Mouse (Mus musculus) G1E (cell line): ENCODE data around the gene L3mbtl2. TPM values are rescaled to one million over a fixed set of nuclear protein-coding genes. Genes with fewer than 3 reads are reported as not detected.

Experiments used
- ATAC-seq: 2 replicates; pipeline ENCODE4 v1.8.0; 2016; ENCODE audit warnings: mild to moderate bottlenecking; ENCODE audit not compliant: insufficient number of reproducible peaks, poor library complexity, low FRiP score, severe bottlenecking; ENCODE audit errors: extremely low read depth
- DNase-seq: peaks from one replicate; pipeline ENCODE4 v3.0.0; 2012; ENCODE audit warnings: low spot score
- H3K27me3 ChIP-seq: 2 replicates; pipeline ENCODE4 v1.6.1; 2012; ENCODE audit warnings: mild to moderate bottlenecking, low read length, inconsistent platforms; ENCODE audit not compliant: insufficient read depth
- H3K36me3 ChIP-seq: replicated peaks from 2 replicates; pipeline ENCODE3; 2012; ENCODE audit warnings: mild to moderate bottlenecking, inconsistent platforms
- H3K4me1 ChIP-seq: 2 replicates; pipeline ENCODE4 v1.6.1; 2012; ENCODE audit warnings: low read depth, low read length, inconsistent platforms, mixed read lengths; ENCODE audit not compliant: insufficient read depth
- H3K4me3 ChIP-seq: 2 replicates; pipeline ENCODE4 v1.5.1; 2012; ENCODE audit warnings: low read depth, mild to moderate bottlenecking, inconsistent platforms, low read length, moderate library complexity, mixed read lengths
- H3K9me3 ChIP-seq: replicated peaks from 2 replicates; pipeline ENCODE4 v1.6.1; 2012; ENCODE audit warnings: inconsistent platforms
- CTCF ChIP-seq: IDR thresholded peaks from 2 replicates; pipeline ENCODE4 v1.5.1; 2012; ENCODE audit warnings: low read depth, low read length, inconsistent platforms, mixed read lengths
- GATA1 ChIP-seq: IDR thresholded peaks from 2 replicates; pipeline ENCODE4 v1.6.1; 2012; ENCODE audit warnings: borderline replicate concordance, low read length, inconsistent platforms, mixed read lengths
- GATA2 ChIP-seq: IDR thresholded peaks from 2 replicates; pipeline ENCODE4 v1.6.1; 2012; ENCODE audit warnings: low read depth, low read length, inconsistent platforms, borderline replicate concordance
- POLR2AphosphoS5 ChIP-seq: IDR thresholded peaks from 2 replicates; pipeline ENCODE4 v1.6.1; 2012; ENCODE audit warnings: low read depth, low read length, inconsistent platforms; ENCODE audit not compliant: insufficient replicate concordance
- TAL1 ChIP-seq: conservative IDR thresholded peaks from 2 replicates; pipeline ENCODE4 v1.6.1; 2012; ENCODE audit warnings: low read depth, low read length, inconsistent platforms, mixed read lengths
- polyA plus RNA-seq: library from polyadenylated mRNA; stranded (reverse); fragments of >175 nt; gene quantifications from 2 replicates; pipeline ENCODE4 v1.2.3, GENCODE M21; 2012
- total RNA-seq, 2 experiments: library from RNA; stranded (forward) in 1 of 2; stranded (reverse) in 1 of 2; fragments of 200-1000 nt in 1 of 2; fragments of >200 nt in 1 of 2; fragmentation: Nextera tagmentation in 1 of 2; gene quantifications; 2 replicates each; pipeline ENCODE4 v1.2.3; 2014 to 2017

Gene L3mbtl2
- total and polyA plus RNA-seq, 3 experiments, result 21.8 to 82.0 (median 36.5) TPM

- no peaks in the 10 kb centered on the region for H3K27me3 ChIP-seq
- H3K4me1 ChIP-seq, result peaks cover 25% of the 10 kb centered on the region
- TF ChIP-seq TAL1, result no peak
- TF ChIP-seq CTCF, result no peak
- TF ChIP-seq POLR2AphosphoS5, result no peak
- no peak for TF ChIP-seq GATA2
- no peak for TF ChIP-seq GATA1
- no peak for DNase-seq
- peaks cover 49% of the 10 kb centered on the region for H3K36me3 ChIP-seq
- H3K9me3 ChIP-seq, result no peaks in the 10 kb centered on the region
- no peak for ATAC-seq
- no peak overlapping the region for H3K4me3 ChIP-seq
Measured at GRCm38 (mm10) chr15:81666957-81667356, 3.3 kb downstream of the L3mbtl2 start.

- TF ChIP-seq GATA2 (no peak), CTCF (no peak)
- Histone ChIP-seq H3K4me1 (peaks cover 17% of the 10 kb centered on the region), H3K36me3 (peaks cover 77% of the 10 kb centered on the region), H3K27me3 (no peaks in the 10 kb centered on the region), H3K4me3 (no peak overlapping the region), H3K9me3 (no peaks in the 10 kb centered on the region)
- DNase-seq (peak; percentile 46), ATAC-seq (no peak)
Measured at GRCm38 (mm10) chr15:81670231-81670640, 6.5 kb downstream of the L3mbtl2 start.

GRCm38 (mm10) chr15:81676637-81677036 lies 12.9 kb downstream of the L3mbtl2 start:
- Histone ChIP-seq H3K9me3 (no peaks in the 10 kb centered on the region), H3K4me3 (no peak overlapping the region), H3K36me3 (peaks cover 92% of the 10 kb centered on the region), H3K27me3 (no peaks in the 10 kb centered on the region), H3K4me1 (peaks cover 3% of the 10 kb centered on the region; the same call in 1 of the 2 replicates)
- TF ChIP-seq TAL1 (no peak), GATA1 (no peak), POLR2AphosphoS5 (no peak), GATA2 (no peak), CTCF (no peak)
- ATAC-seq (no peak), DNase-seq (no peak)

- H3K9me3 ChIP-seq, result no peaks in the 10 kb centered on the region
- TF ChIP-seq GATA2 (no peak), TAL1 (no peak), CTCF (no peak), POLR2AphosphoS5 (no peak), GATA1 (no peak)
- no peaks in the 10 kb centered on the region for H3K27me3 ChIP-seq
- H3K4me3 ChIP-seq, result no peak overlapping the region
- no peak for DNase-seq
- peaks cover 3% of the 10 kb centered on the region; the same call in 1 of the 2 replicates for H3K4me1 ChIP-seq
- ATAC-seq, result no peak
- H3K36me3 ChIP-seq, result peaks cover 97% of the 10 kb centered on the region
Measured at GRCm38 (mm10) chr15:81680301-81680805, 16.7 kb downstream of the L3mbtl2 start.

GRCm38 (mm10) chr15:81693366-81693966 lies 29.8 kb downstream of the L3mbtl2 start:
- H3K9me3 ChIP-seq, result peaks cover 3% of the 10 kb centered on the region; the same call in 1 of the 2 replicates
- ATAC-seq (no peak), DNase-seq (no peak)
- peaks cover 61% of the 10 kb centered on the region for H3K27me3 ChIP-seq
- TF ChIP-seq CTCF (no peak), GATA2 (no peak), GATA1 (no peak), POLR2AphosphoS5 (no peak), TAL1 (no peak)
- H3K4me1 ChIP-seq, result peaks cover 25% of the 10 kb centered on the region
- peak overlapping the region; percentile 68; the same call in 1 of the 2 replicates for H3K4me3 ChIP-seq
- peaks cover 15% of the 10 kb centered on the region for H3K36me3 ChIP-seq

GRCm38 (mm10) chr15:81693967-81694881 lies 30.5 kb downstream of the L3mbtl2 start:
- Histone ChIP-seq H3K9me3 (peaks cover 3% of the 10 kb centered on the region; the same call in 1 of the 2 replicates), H3K4me3 (peak overlapping the region; percentile 68), H3K36me3 (peaks cover 9% of the 10 kb centered on the region), H3K4me1 (peaks cover 25% of the 10 kb centered on the region), H3K27me3 (peaks cover 61% of the 10 kb centered on the region)
- DNase-seq (peak; percentile 75), ATAC-seq (no peak)
- TF ChIP-seq TAL1, result no peak
